Mouse (Mus musculus) G1E (cell line): Measurements from ENCODE around the gene Celf2. TPM values are rescaled to one million over a fixed set of nuclear protein-coding genes. Genes with fewer than 3 reads are reported as not detected.

Experiments
- ATAC-seq: 2 replicates; pipeline ENCODE4 v1.8.0; 2016; ENCODE audit warnings: mild to moderate bottlenecking; ENCODE audit not compliant: insufficient number of reproducible peaks, poor library complexity, low FRiP score, severe bottlenecking; ENCODE audit errors: extremely low read depth
- DNase-seq: peaks from one replicate; pipeline ENCODE4 v3.0.0; 2012; ENCODE audit warnings: low spot score
- H3K27me3 ChIP-seq: 2 replicates; pipeline ENCODE4 v1.6.1; 2012; ENCODE audit warnings: mild to moderate bottlenecking, low read length, inconsistent platforms; ENCODE audit not compliant: insufficient read depth
- H3K36me3 ChIP-seq: replicated peaks from 2 replicates; pipeline ENCODE3; 2012; ENCODE audit warnings: mild to moderate bottlenecking, inconsistent platforms
- H3K4me1 ChIP-seq: 2 replicates; pipeline ENCODE4 v1.6.1; 2012; ENCODE audit warnings: low read depth, low read length, inconsistent platforms, mixed read lengths; ENCODE audit not compliant: insufficient read depth
- H3K4me3 ChIP-seq: 2 replicates; pipeline ENCODE4 v1.5.1; 2012; ENCODE audit warnings: low read depth, mild to moderate bottlenecking, inconsistent platforms, low read length, moderate library complexity, mixed read lengths
- H3K9me3 ChIP-seq: replicated peaks from 2 replicates; pipeline ENCODE4 v1.6.1; 2012; ENCODE audit warnings: inconsistent platforms
- CTCF ChIP-seq: IDR thresholded peaks from 2 replicates; pipeline ENCODE4 v1.5.1; 2012; ENCODE audit warnings: low read depth, low read length, inconsistent platforms, mixed read lengths
- GATA1 ChIP-seq: IDR thresholded peaks from 2 replicates; pipeline ENCODE4 v1.6.1; 2012; ENCODE audit warnings: borderline replicate concordance, low read length, inconsistent platforms, mixed read lengths
- GATA2 ChIP-seq: IDR thresholded peaks from 2 replicates; pipeline ENCODE4 v1.6.1; 2012; ENCODE audit warnings: low read depth, low read length, inconsistent platforms, borderline replicate concordance
- POLR2AphosphoS5 ChIP-seq: IDR thresholded peaks from 2 replicates; pipeline ENCODE4 v1.6.1; 2012; ENCODE audit warnings: low read depth, low read length, inconsistent platforms; ENCODE audit not compliant: insufficient replicate concordance
- TAL1 ChIP-seq: conservative IDR thresholded peaks from 2 replicates; pipeline ENCODE4 v1.6.1; 2012; ENCODE audit warnings: low read depth, low read length, inconsistent platforms, mixed read lengths
- polyA plus RNA-seq: library from polyadenylated mRNA; stranded (reverse); fragments of >175 nt; gene quantifications from 2 replicates; pipeline ENCODE4 v1.2.3, GENCODE M21; 2012
- total RNA-seq, 2 experiments: library from RNA; stranded (forward) in 1 of 2; stranded (reverse) in 1 of 2; fragments of 200-1000 nt in 1 of 2; fragments of >200 nt in 1 of 2; fragmentation: Nextera tagmentation in 1 of 2; gene quantifications; 2 replicates each; pipeline ENCODE4 v1.2.3; 2014 to 2017

Gene Celf2
- total and polyA plus RNA-seq, 3 experiments: 0.86 to 45.1 (median 14.2) TPM

DNA sequence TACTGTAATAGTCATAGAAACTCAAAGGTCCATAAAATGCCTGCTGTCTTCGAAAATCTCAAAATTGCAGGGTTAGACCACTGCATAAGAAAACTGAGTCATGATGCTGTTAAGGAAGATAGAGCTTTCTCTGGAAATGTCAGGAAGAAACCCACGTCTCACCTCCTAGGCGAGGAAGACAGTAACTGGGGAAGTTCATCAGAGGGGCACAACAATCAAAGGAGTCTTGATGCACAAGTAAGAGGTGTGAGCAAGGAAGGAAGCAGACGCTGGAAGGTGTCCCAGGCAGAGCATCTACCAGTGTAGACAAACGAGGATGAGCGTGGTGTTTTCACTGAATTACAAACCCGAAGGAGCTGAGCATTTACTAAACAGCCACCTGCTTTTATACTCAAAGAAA is 282.6 kb downstream of the Celf2 start:
- no peak for ATAC-seq
- H3K36me3 ChIP-seq: no peaks in the 10 kb centered on the region
- H3K9me3 ChIP-seq: no peaks in the 10 kb centered on the region
- no peaks in the 10 kb centered on the region for H3K27me3 ChIP-seq
- H3K4me1 ChIP-seq: no peaks in the 10 kb centered on the region
- H3K4me3 ChIP-seq: no peak overlapping the region
- DNase-seq: no peak
- TF ChIP-seq GATA1 (no peak), POLR2AphosphoS5 (no peak), GATA2 (no peak), TAL1 (no peak), CTCF (no peak)

DNA sequence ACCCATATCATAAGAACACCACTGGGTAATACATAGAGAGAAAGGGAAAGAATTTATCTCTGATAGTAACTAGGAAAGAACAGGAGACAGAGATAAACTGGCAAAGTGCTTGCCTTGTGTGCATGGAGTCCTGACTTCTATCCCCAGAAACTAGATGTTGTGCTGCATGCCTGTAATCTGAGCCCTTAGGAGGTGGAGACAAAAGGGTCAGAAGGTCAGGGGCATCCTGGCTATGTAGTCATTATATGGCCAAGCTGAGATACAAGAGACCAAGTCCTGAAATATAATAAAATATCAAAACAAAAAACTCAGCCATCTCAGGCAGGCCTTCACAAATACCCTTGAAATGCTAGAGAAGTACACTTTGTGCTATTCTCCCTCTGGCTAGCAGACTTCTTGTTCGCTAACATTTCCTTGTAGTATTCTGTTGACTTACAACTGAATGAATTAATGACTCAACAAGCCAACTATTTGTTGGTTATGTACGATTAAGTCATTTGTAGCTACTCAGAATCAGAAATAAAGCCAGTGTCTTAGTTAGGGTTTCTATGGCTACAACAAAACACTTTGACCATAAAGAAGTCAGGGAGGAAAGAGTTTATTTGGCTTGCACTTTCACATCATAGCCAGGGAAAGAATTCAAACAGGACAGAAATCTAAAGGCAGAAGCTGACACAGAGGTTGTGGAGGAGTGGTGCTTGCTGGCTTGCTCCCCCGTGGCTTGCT is 284.9 kb downstream of the Celf2 start:
- DNase-seq: no peak
- Histone ChIP-seq H3K27me3 (no peaks in the 10 kb centered on the region), H3K9me3 (no peaks in the 10 kb centered on the region), H3K4me3 (no peak overlapping the region), H3K4me1 (no peaks in the 10 kb centered on the region), H3K36me3 (no peaks in the 10 kb centered on the region)
- no peak for ATAC-seq
- no peak for TF ChIP-seq GATA2
- no peak for TF ChIP-seq GATA1

DNA sequence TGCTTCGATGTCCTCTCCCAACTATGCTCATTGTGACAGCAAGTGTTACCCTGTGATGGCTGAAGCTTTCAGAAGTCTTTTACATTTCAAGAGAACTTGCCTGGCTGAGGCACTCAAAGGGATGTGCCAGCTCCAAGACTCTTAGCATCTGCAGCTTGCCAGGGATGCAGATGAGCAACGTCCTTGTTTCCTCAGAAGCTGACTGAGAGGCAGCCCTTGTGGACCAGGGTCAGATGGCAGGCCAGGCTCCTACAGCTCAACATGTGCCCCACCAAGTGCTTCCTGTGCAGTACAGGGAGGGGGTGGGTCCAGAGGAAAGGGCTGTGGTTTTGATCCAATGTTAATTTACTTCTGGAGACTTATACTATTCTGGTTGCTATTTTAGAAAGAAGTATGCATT is 285.8 kb downstream of the Celf2 start:
- Histone ChIP-seq H3K4me1 (no peaks in the 10 kb centered on the region), H3K36me3 (no peaks in the 10 kb centered on the region), H3K27me3 (no peaks in the 10 kb centered on the region), H3K4me3 (no peak overlapping the region), H3K9me3 (no peaks in the 10 kb centered on the region)
- ATAC-seq (no peak), DNase-seq (no peak)
- no peak for TF ChIP-seq CTCF
- no peak for TF ChIP-seq POLR2AphosphoS5
- TF ChIP-seq GATA2: no peak
- no peak for TF ChIP-seq TAL1
- no peak for TF ChIP-seq GATA1

DNA sequence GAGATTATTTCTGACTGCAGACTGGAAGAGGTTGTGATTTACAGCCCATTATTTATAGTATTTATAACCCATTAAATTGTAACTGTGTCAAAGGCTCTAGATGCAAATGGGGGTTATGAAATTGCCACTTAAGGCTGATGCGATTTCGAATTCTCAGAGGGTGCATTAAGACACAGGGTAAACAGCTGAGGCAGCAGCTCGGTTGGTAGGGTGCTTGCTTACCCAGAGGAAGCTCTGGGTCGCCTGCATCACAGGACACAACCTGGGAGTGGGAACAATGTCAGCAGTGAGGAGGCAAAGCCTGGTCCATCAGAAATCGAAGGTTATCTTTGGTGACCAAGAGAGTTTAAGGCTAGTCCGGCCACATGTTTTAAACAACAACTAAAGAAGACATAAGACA is 286.5 kb downstream of the Celf2 start:
- H3K9me3 ChIP-seq: no peaks in the 10 kb centered on the region
- H3K27me3 ChIP-seq: no peaks in the 10 kb centered on the region
- no peak for TF ChIP-seq CTCF
- no peak for TF ChIP-seq GATA2
- no peak for TF ChIP-seq GATA1
- no peak for TF ChIP-seq TAL1
- no peak for TF ChIP-seq POLR2AphosphoS5
- DNase-seq (no peak), ATAC-seq (no peak)
- no peaks in the 10 kb centered on the region for H3K36me3 ChIP-seq
- no peaks in the 10 kb centered on the region for H3K4me1 ChIP-seq
- no peak overlapping the region for H3K4me3 ChIP-seq

DNA sequence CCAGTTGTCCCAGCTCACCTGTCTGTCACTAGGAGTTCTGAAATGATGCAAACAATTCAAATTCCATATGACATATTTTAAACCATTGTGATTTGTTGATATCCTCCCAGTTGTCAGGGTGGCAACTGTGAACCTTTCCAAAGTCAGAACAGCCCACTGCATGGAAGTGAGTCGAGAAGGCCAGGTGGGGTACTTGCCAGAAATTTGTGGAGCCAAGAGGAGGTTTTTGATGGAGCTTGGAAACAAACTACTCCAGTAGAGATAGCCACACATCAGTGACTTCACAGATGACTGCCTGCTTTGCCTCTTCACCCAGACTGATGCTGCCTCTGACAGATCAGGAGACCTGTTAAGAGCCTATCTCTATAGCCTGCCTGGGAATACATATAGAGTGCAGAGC is 287.5 kb downstream of the Celf2 start:
- Histone ChIP-seq H3K27me3 (no peaks in the 10 kb centered on the region), H3K9me3 (no peaks in the 10 kb centered on the region), H3K4me3 (no peak overlapping the region), H3K4me1 (no peaks in the 10 kb centered on the region), H3K36me3 (no peaks in the 10 kb centered on the region)
- ATAC-seq (no peak), DNase-seq (no peak)
- TF ChIP-seq CTCF (no peak), GATA1 (no peak), POLR2AphosphoS5 (no peak), TAL1 (no peak), GATA2 (no peak)

DNA sequence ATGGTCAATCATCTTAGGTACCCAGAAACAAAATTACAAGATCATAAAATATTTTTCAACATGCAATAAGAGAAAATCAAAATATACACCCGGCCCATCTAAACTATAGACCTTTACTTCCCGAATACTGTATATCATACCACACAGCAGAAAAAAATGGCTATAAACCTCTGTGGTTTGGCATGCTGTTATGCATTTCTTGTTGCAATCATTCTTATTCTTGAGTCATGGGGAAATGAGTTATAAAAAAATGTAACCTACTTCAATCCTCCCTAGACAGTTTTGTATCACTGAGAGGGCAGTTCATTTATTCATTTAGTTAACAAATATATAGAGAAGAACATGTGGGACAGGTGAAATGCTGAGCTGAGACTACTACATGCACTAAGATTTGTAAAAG is 291.3 kb downstream of the Celf2 start:
- Histone ChIP-seq H3K36me3 (no peaks in the 10 kb centered on the region), H3K9me3 (no peaks in the 10 kb centered on the region), H3K4me3 (no peak overlapping the region), H3K27me3 (no peaks in the 10 kb centered on the region), H3K4me1 (no peaks in the 10 kb centered on the region)
- ATAC-seq (no peak), DNase-seq (no peak)
- TF ChIP-seq POLR2AphosphoS5: no peak
- TF ChIP-seq TAL1: no peak
- TF ChIP-seq GATA1: no peak
- no peak for TF ChIP-seq CTCF
